Mouse (Mus musculus) lung, embryonic 14.5 days (tissue): ENCODE measurements around the gene Pecr. TPM values are rescaled to one million over a fixed set of nuclear protein-coding genes. Genes with fewer than 3 reads are reported as not detected.

Experiments used
- ATAC-seq: fragments of 200-750 bp; cut with Nextera tagmentation; 2 replicates; pipeline ENCODE4 v1.8.0; 2017; ENCODE audit warnings: mild to moderate bottlenecking, moderate TSS enrichment, moderate library complexity; ENCODE audit not compliant: insufficient read depth
- DNase-seq: peaks from one replicate; pipeline ENCODE4 v3.0.0-alpha.2; 2015
- H3K27ac ChIP-seq: fragments of 300-500 bp; sonication (generic); 2 replicates; pipeline ENCODE4 v1.5.1; 2014; ENCODE audit warnings: low read depth, mild to moderate bottlenecking, moderate library complexity
- H3K27me3 ChIP-seq: fragments of 300-500 bp; sonication (generic); 2 replicates; pipeline ENCODE4 v1.6.1; 2014; ENCODE audit warnings: low read length, control low read depth; ENCODE audit not compliant: insufficient read depth
- H3K36me3 ChIP-seq: fragments of 300-500 bp; sonication (generic); 2 replicates; pipeline ENCODE4 v1.6.1; 2014; ENCODE audit warnings: control low read depth; ENCODE audit not compliant: insufficient read depth
- H3K4me1 ChIP-seq: fragments of 300-500 bp; sonication (generic); 2 replicates; pipeline ENCODE4 v1.6.1; 2014; ENCODE audit warnings: antibody characterized with exemption, control low read depth; ENCODE audit not compliant: insufficient read depth
- H3K4me2 ChIP-seq: fragments of 300-500 bp; sonication (generic); 2 replicates; pipeline ENCODE4 v1.6.1; 2014; ENCODE audit warnings: mild to moderate bottlenecking
- H3K4me3 ChIP-seq: fragments of 300-500 bp; sonication (generic); 2 replicates; pipeline ENCODE4 v1.5.1; 2014; ENCODE audit warnings: low read depth, low read length
- H3K9ac ChIP-seq: fragments of 300-500 bp; sonication (generic); 2 replicates; pipeline ENCODE4 v1.6.1; 2014
- H3K9me3 ChIP-seq: fragments of 300-500 bp; sonication (generic); 2 replicates; pipeline ENCODE4 v1.6.1; 2016; ENCODE audit warnings: low read depth, low read length, control low read depth
- CTCF ChIP-seq: IDR thresholded peaks from 2 replicates; pipeline ENCODE4 v1.5.1; 2016; ENCODE audit warnings: antibody characterized with exemption, low read depth
- WGBS: fragments of 180-500 bp; shearing (Covaris S2); extraction: QIAGEN DNeasy Blood & Tissue Kit; methylation state at CpG from one replicate; pipeline ENCODE4 v1.1.7; 2014; 5-methylcytosine and 5-hydroxymethylcytosine counted together
- polyA plus RNA-seq: library from polyadenylated mRNA; unstranded; fragments of >200 nt; fragmentation: Nextera tagmentation; extraction: Ambion mirVana; gene quantifications from 2 replicates; pipeline ENCODE4 v1.2.1, GENCODE M21; 2014

The Pecr gene
- polyA plus RNA-seq, 1 experiment from 2014 or later = 25.6 TPM

- H3K36me3 ChIP-seq = no peaks in the 10 kb centered on the region
- H3K27me3 ChIP-seq = peaks cover 5% of the 10 kb centered on the region; the same call in 1 of the 2 replicates
- H3K9me3 ChIP-seq = no peaks in the 10 kb centered on the region
- no peak for TF ChIP-seq CTCF
- no peak for DNase-seq
- WGBS = 88% methylated on average over 3 of the region's 3 CpGs
- no peak overlapping the region for H3K4me3 ChIP-seq
- H3K4me1 ChIP-seq = no peaks in the 10 kb centered on the region
- H3K9ac ChIP-seq = no peak overlapping the region
- no peak overlapping the region for H3K27ac ChIP-seq
- no peak overlapping the region for H3K4me2 ChIP-seq
- ATAC-seq = no peak
Observed at GRCm38 (mm10) chr1:72213954-72214353, 70.2 kb downstream of the Pecr start.

- Histone ChIP-seq H3K36me3 (no peaks in the 10 kb centered on the region), H3K27ac (0 out of 2 replicates have a peak within 1 kb of the TSS, but pooled peaks have one; percentile 30), H3K9ac (peak within 1 kb of the TSS; percentile 66), H3K4me2 (peak within 1 kb of the TSS; percentile 99), H3K27me3 (peaks cover 5% of the 10 kb centered on the region; the same call in 1 of the 2 replicates), H3K9me3 (no peaks in the 10 kb centered on the region), H3K4me3 (peak within 1 kb of the TSS; percentile 68), H3K4me1 (no peaks in the 10 kb centered on the region)
- DNase-seq (peak; percentile 86), ATAC-seq (peak; percentile 83)
- whole genome bisulfite sequencing = under 1% methylated on average over 87 of the region's 89 CpGs
- peak; percentile 48 for TF ChIP-seq CTCF
Observed at GRCm38 (mm10) chr1:72211701-72212699, 72.1 kb downstream of the Pecr start, which contains the start of gene Mreg. Gene Mreg, minus strand, starts transcription at chr1:72212307.

GRCm38 (mm10) chr1:72210803-72211679 is 73.1 kb downstream of the Pecr start:
- no peak for TF ChIP-seq CTCF
- ATAC-seq (no peak), DNase-seq (no peak)

More at GRCm38 (mm10) chr1:72210803-72211679, 73.1 kb downstream of the Pecr start:
- Histone ChIP-seq H3K9ac (peak overlapping the region; percentile 66; the same call in 1 of the 2 replicates), H3K4me1 (no peaks in the 10 kb centered on the region), H3K9me3 (no peaks in the 10 kb centered on the region), H3K36me3 (no peaks in the 10 kb centered on the region), H3K27me3 (peaks cover 5% of the 10 kb centered on the region; the same call in 1 of the 2 replicates), H3K27ac (no peak overlapping the region), H3K4me2 (peak overlapping the region; percentile 99), H3K4me3 (peak overlapping the region; percentile 68)
- 19% methylated on average over 17 of the region's 17 CpGs for WGBS

Other genes with a start within 250 kb of the Pecr start
- gene Mreg, start 72.0 kb downstream of the Pecr start, polyA plus RNA-seq = 1.5 and 1.8 TPM in 2 replicates
- 1.1 and 2.3 TPM in 2 replicates for gene Tmem169, start 55 bp upstream of the Pecr start, polyA plus RNA-seq
- gene Xrcc5, start 23.1 kb upstream of the Pecr start, polyA plus RNA-seq = 36.2 and 36.8 TPM in 2 replicates